Mouse (Mus musculus) embryo, embryonic 11 days (tissue): ENCODE data around the gene Tekt4.
A peak's percentile ranks its signal among the peaks of the same experiment; 100 is the strongest.

Experiments
- DNase-seq: peaks from one replicate; pipeline ENCODE4 v3.0.0-alpha.2; 2015

Gene Tekt4

DNA sequence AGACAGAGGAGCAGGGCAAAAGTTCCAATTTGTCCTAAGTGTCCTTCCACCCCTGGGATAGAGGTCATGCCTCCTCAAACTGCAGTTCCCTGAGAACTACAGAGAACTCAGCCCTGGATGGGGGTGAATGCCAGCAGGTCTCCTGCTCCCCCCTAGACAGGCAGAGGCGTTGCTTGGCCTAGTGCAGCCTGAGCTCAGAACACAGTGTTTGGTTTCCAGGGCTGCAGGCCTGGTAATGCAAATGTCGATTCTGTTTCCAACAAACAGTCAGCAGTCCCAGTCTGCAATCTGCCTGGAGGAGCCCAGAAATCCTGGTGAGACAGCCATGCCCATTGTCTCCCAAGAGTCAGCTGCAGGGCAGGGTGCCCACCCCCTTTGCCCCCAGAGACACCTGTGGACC lies at the start of gene Tekt4:
TSS of gene Tekt4 (plus strand) at position 344 of the 400 bp plus-strand sequence.
- DNase-seq: no peak

DNA sequence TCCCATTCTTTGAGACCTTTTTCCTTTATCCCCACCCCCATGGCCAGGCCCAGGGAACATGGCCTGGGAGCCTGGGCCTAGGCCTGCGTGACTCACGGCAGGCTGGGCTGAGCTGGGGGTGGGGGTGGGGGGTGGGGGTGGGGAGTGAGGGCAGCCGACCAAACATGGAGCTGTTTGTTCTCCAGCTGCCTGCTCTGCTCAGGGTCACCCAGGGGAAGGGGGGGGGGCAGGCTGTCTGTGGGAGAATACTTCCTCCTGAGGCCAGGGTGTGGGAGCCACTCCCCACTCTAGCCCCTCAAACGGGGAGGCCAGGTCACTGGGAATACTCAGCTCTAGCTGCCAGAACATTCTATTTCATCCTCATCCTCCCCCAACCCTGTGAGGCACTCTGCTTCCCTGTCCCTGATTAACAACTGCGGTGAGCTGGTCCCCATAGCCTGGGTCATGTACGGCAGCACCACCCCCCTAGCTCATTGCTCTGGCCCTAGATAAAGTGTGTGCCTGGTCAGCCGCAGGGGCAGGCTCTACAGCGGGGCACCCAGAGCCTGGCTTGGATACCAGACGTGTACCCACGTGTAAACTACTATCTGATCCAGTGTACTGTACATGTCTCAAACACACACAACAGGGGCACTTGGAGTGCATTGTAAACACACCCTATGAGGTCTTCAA lies 49.1 kb upstream of the Tekt4 start:
- peak; percentile 37 for DNase-seq

DNA sequence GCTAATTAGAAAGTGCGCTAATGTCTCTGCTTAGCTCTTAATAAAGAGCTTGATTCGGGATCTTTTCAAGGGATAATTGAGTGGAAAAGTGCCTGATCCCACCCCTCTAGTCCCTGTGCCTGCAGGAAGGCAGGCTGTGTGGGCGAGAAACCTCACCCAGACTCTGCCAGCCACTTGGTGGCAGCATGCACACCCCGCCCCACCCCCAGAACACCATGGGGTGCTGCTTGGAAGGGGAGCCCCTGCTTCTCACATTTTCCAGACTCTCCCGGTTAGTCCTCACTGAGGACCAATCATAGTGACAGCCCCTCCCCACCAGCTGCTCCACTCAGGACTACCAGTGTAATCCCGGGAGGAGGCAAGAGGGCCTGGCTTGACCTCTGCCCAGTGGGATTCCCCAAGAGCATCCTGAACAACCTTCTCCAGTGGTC lies 48.4 kb upstream of the Tekt4 start:
- no peak for DNase-seq

DNA sequence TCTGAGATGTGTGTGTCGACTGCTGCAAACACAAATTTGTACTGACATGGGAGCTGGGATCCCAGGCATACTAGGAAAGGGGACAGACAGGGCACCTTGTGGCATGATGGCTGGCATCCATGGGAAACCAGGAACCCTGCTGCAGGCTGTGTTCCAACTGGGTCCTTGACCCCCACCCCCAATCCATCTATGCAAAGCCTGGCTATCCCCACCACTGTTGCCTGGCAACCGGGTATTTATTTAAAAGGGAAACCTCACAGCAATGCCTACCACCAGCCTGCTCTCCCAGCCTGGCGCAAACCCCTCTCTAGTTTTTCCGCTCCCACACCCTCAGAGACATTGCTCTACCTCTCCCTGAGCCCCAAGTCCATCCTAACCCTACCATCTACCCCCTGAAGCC lies 47.1 kb upstream of the Tekt4 start:
- no peak for DNase-seq

DNA sequence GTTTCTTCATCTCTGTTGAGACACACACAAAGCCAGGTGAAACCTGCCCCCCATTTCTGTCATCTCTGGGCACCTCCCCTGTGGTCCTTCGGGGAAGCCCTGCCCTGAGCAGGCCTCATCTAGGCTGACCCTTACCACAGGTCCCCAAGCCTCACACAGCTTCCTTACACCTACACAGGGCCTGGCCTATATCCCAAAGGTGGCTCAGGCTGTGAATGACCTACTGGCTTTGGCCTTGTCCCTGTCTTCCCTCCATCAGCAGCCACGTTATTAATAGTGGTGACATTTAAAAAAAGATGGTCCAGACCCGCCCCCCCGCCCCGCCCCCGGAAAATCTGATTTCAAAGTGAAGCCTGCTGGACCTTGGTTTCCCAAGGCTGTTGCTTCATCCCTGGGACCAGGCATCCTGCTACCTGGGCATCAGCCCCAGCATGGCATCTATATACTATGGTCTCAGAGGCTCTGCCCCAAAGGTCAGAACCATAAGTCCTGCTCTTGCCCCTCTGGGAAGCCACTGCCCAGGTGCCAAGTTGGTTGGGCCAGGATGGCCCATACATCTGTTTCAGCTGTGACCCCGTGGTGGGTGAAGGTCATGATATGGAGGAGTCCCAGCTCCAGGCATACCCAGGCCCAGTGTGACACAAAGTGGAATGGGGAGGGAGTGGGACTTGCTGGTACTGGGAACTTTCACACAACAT lies 46.0 kb upstream of the Tekt4 start:
- no peak for DNase-seq

DNA sequence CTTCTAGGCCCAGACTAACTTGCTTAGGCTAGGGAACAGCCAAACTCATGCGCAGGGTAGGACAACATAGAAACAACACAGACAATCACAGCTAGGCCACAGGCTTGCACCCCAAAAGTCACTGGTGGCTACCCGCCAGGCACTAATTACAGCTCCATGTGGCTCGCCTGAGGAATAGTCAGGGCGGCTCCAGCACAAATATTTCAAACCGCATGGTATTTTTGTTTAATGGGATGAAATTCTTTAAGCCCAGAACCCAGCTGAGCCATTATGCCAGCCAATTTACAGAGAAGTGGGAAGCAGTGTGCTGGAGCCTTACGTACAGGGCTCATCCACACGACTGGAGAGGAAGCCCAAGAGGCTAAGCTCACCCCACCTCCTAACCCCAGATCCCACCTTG lies 44.8 kb upstream of the Tekt4 start:
- DNase-seq: no peak

DNA sequence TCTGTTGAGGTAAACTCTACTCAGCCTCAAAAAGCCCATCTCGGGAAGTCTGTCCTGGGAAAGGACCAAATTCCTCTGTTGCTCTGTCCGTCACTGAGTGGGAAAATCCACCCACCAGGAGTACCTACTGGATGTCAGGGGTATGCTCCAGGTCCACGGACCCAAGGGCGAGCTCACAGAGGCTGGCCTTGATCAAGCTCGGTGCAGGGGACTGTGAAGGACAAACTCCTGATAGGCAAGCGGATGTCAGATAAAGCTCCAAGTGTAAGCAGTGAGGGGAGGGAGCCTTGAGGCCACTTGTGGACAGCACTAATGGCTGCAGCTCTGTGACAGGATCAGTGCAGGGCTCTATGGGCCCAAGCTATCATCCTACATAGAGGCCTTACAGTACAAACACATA lies 44.2 kb upstream of the Tekt4 start:
- no peak for DNase-seq

DNA sequence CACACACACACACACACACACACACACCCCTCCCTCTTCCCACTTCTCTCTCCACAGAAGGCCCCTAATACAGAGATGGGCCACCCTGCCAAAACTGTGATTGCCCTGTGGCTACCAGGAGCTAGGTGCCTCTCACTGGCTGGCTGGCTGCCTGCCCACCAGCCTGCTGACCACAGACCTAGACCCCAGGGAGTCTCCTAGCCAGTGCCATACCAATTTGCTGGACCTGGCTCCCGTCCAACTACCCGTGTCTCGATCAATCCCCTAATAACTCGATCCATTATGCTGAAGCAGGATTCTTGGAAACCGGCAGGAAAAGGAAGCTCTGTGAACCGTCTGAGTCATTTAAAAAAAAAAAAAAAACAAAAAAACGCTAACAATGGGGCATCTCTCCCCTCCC lies 43.6 kb upstream of the Tekt4 start:
- no peak for DNase-seq

DNA sequence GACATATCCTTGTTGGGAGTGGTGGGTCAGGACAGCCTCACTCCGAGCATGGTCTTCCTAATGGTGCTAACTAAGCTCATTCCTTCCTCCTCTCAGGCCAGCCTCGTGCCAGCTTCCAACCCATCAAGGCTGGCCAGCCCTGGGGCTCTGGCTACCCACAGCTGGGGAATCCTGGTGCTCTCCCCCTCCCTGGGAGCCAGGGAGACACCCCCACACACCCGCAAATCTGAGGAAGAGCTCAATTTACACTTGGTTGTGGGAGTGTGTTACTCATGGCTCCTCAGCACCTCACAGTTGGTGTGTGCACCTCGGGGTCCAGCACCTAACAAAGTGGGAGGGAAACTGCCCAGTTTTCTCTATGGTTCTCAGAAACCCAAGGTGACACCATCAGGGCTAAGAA lies 43.2 kb upstream of the Tekt4 start:
- DNase-seq: no peak

DNA sequence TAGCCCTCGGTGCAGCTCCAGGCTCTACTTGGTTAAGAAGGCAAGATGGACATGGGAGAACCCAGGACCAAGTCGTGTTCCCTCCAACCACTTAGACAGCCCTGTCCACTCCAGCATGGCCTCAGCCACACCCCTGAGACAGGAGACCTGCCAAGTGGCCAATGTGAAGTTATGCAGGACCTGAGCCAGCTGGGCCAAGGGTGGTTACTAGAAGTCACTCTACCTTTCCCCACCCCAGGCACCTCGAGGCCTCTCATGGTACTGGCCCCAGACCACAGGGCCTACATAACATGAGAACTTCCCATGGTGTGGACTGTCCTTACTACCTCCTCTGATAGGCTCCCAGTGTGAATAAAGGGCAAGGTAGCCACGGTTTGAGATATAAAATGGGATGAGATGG lies 40.2 kb upstream of the Tekt4 start:
- DNase-seq: no peak

DNA sequence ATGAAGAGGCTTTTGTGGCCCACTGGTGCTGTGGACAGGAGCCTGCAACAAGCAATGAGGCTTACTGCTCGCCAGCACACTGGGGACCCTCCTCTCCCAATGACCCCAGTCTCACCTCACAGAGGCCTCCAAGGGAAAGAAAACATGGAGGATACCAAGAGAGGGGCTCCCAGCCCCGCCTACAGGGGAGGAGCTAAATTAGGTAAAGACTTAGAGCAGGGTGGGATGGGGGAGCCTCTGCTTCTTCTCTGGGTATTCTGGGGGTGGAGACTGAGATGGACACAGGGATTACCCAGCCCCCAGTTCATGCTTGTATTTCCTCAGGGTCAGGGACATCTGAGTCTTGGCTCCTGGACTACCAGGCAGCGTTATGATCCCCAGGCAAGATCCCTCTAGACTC lies 39.5 kb upstream of the Tekt4 start:
- peak; percentile 63 for DNase-seq

DNA sequence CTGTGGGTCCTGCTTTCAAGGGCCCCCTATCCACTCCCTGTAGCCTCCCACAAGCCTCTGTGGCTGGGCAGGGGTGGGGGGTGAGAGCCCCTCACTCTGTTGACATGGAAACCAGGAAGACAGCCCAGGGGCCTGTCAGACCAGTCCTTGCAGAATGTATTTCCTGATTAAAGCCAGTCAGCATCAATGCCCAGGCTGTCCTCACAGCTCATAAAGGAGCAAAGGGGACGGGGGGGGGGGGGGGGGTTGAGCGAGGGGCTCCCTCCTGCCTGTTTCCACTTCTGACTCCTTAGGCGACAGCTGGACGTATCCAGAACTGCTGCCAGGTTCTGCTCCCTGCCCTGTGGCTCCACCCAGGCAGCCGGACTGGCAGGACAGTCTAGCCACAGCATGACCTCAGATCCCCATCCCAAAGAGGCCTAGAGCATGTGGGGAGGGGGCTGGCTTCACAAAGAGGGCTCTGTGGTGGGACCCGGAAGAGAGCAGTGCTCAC lies 38.9 kb upstream of the Tekt4 start:
- DNase-seq: peak; percentile 71

DNA sequence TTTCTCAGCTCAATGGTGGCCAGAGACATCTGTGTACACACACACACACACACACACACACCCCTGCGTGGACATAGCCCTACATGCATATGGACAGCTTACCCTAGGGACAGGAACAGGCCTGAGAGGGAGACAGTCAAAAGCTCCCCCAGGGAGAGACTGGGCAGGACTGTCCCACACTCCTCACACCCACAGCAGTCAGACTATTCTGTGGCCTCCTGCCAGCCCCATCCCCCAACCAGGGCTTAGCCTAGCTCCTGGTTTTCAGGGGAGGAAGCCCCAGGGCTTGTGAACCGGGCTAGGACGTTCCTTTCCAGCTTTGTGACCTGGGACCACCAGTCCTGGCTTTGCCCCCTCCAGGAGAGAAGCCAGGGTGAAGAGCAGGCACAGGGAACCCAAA lies 38.2 kb upstream of the Tekt4 start:
- no peak for DNase-seq

DNA sequence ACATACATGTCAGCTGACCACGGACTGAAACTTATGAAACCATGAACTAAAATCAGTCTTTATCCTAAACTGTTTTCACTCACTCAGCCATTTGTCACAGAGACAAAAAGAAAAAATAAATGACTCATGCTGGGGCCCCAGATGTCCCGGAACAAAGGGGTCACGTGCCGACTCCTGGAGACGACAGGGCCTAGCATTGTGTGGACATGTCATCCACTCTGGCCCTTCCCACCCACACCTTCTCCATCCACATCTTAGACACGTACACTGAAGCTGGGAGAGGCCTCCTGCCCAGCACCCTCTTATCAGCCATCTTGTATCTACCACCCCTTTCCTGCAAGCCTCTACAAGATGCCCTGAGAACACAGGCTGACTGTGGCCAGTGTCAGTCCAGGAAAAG lies 36.4 kb upstream of the Tekt4 start:
- DNase-seq: no peak

DNA sequence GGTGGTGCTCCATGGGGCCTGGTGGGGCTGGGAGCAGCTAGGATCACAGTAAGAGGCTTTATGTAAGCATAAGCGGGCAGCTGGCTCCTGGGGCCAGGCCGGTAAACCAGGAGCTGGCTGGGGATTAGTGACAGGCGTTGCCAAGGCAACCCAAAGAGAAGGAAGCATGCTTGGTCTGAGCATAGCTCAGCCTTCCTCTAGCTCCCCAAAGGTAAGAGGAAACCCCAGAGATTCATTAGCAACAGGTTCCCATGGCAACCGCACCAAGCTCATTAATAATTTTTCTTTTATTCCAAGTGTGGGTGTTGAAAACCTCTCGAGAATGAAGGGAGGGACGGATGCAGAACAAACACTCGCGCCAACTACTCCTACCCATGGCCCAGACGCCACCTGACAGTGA lies 35.5 kb upstream of the Tekt4 start:
- peak; percentile 72 for DNase-seq

DNA sequence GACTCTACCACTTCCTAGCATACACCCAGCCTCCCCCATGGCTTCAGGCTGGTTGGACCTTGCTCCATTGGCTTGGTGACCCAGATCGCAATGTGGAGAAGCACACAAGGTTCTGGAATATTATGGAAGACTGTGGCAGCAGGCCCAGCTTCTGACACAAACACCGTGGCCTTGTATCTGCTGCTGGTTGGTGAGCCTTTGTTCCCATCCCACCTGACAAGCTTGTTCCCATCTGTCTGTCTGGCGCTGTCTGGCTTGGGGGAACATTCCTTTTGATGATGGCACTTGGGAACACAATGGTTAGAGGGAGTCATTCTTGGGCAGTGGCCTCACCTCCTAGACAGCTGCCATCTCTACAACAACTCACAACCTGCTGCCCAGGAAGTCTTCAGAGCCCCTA lies 33.4 kb upstream of the Tekt4 start:
- DNase-seq: no peak

DNA sequence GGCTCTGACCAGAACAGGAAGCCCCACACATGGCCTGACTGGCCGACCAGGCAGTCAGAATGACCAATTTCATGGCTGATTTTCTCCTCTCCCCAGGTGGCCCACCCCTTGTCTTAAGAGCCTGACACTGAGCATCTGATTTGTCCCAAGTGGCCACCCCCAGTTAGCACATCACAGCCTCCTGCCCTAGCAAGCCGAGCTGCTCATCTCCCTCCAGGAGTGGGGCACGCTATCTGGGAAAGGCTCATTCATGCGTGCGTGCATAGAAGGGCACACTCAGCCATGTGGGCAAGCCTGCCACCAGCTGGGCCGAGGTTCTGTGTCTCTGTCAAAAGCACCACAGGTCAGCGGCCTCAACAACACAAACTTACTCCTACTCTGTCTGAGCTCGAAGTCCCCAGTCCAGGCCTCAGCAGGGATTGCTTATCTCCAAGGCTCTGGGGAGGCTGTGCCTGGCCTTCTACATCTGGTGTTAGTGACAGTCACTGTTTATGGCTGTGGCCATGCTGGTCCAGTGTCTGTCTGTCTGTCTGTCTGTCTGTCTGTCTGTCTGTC lies 29.8 kb upstream of the Tekt4 start:
- DNase-seq: no peak

DNA sequence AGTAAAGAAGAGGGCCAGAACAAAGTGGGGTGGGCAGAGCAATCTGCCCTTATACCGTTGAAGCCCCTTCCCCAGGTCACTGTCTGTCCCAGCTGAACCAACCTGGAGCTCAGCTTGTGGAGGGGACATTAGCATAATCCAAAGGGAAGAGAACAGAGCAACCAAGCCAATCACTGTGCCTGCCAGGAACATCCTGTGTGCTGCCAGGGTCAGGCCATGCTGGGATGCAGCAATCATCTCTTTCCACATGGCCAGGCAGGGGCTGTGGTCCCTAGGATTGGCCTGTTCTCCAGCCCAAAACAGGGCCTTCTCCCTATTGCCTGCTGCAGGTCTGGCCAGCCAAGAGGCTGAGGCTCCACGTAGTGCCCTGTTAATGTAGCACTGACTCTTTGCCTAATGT lies 28.4 kb upstream of the Tekt4 start:
- no peak for DNase-seq

DNA sequence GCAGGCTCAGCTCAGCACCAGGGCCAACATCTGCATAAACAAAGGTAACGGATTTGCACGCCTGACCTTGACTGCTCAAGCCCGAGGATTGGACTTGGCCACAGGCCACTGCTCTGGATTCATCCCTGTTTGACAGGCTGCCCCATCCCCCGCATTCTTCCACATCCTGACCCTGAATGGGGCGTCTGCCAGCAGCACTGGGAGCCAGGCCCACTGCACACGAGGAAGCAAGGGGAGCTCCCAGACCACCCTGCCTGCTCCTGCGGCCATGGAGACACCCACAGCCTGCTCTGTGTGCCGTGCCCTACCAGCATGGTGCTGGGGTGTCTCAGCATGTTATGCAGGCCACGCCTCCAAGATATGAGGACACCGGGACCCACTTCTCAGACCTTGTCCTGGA lies 27.0 kb upstream of the Tekt4 start:
- peak; percentile 49 for DNase-seq

DNA sequence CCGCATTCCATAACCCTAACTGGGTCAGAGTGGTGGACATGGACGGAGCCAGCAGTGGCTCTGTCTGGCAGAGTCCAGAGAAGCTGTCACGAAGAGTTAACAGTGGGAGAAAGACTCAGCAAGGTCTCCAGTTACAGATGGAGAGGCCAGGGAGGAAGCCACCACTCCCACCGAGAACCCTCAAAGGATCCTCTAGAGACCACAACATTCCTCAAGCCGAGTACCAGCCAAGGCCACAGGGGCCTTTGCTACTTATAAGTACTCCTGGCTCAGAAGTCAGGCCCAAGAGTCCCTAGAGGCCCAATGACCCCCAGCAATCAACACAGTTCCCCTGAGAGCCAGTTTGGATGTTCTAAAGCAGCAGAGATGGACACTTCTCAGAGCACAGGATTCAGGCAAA lies 25.2 kb upstream of the Tekt4 start:
- DNase-seq: no peak

DNA sequence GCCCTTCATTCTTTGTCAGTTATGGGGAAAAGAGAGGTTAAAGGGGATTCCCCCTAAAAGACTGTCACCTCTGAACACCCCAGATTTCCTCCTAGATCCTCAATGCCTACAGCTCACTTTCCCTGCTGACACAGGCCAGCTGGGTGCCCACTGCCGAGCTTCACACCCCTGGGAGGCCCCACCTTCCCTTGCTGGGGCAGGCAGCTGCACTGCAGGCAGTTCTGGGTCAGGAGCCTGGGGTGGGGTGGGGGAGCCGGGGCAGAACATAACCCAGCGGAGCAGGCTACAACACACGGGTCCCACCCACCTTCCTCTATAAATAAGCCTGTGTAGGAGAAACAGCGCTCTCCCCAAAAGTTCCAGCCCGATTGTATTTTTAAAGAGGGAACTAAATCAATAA lies 24.5 kb upstream of the Tekt4 start:
- no peak for DNase-seq

DNA sequence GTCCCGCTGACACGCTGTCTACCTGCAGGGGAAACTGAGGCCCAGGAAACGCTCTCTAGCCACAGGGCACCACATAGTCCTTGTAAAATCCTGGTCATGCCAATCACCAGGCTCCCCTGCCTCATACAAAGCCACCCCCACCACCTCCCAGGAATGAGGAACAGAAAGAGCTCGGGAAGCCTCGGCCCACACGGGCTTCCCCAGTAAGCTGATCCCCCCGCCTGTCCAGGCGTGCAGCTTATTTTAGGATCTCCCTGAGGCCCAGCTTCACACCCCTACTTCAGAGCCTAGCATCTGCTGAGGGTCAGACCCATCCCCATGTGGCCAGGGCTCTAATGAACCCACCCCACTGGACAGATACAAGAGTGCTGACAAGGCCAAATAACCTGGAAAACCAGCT lies 23.9 kb upstream of the Tekt4 start:
- no peak for DNase-seq

DNA sequence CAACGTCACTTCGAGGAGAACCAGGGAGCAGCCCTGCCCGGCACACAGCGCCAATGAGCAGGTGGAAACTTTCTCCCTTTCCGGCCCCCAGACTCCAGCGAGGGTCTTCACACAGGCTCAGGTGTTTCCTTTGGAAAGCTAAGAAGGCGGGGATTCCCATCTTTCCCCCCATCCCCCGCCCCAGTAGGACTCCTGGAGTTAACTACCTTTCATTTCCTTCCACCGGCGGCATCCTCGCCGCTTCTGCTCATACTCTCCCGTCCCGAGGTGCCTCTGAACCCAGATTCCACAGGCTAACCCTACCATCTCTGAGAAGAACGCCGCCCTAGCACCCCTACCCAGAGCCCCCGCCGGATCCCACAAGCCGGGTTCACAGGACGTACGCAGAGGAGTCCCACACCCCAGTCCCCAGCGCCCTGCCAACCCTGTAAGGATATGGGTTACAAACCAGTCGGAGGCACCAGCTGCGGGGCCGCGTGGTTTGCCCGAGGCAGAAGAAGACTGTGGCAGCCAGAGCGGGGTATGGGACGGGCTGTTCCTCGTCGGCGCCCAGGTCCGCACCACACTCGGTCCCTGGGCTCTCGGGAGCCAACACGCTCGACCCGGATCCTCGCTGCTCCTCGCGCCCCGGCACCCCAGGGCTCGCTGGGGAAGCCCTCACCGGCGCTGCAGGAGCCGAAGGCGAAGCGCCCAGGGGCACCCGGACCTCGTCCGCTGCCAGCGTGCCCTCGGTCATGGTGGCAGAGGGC lies 21.8 kb upstream of the Tekt4 start:
- DNase-seq: peak; percentile 46

DNA sequence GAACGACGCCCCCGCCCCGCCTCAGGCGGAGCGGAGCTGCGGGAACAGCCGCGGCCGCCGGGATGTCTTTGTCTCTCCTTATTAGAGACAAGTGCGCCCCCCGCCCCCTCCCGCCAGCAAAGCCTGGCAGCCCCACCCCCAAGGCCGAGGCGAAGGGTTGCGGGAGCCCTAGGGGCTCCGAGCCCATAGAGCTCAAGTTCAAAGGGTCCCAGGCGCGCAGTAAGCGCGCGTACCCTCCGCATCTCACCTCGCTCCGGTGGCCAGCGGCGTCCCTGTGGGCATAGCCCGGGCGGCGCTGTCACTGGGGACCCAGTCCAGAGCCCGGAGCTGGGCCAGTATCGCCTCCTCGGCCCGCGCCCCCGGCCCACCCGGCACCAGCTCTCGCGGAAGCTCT lies 21.2 kb upstream of the Tekt4 start:
- peak; percentile 64 for DNase-seq
